Mouse (Mus musculus) cerebellum, postnatal 4 days (tissue): ENCODE measurements around the gene Traf3ip2.

Experiments used
- DNase-seq, 2 experiments: peaks; one replicate each; pipeline ENCODE4 v3.0.0; 2022; ENCODE audit warnings: low spot score in 2 of 2, mixed read lengths in 1 of 2

The Traf3ip2 gene

GRCm38 (mm10) chr10:39600115-39600514 is 12.6 kb upstream of the Traf3ip2 start:
- no peak for DNase-seq

- no peak for DNase-seq
These were observed 11.7 kb upstream of the Traf3ip2 start for GRCm38 (mm10) chr10:39601068-39601467.

GRCm38 (mm10) chr10:39606434-39606833 is 6.3 kb upstream of the Traf3ip2 start:
- DNase-seq = no peak

- no peak for DNase-seq
These were observed 1.5 kb upstream of the Traf3ip2 start for GRCm38 (mm10) chr10:39611234-39611633.

- DNase-seq = no peak
These were observed 603 bp upstream of the Traf3ip2 start for GRCm38 (mm10) chr10:39612131-39612530.

- DNase-seq = peak; percentile 20 to 30
These were observed 476 bp downstream of the Traf3ip2 start for GRCm38 (mm10) chr10:39612989-39613831.

- no peak for DNase-seq
These were observed 1.2 kb downstream of the Traf3ip2 start for GRCm38 (mm10) chr10:39613973-39614372.

GRCm38 (mm10) chr10:39614676-39615075 is 1.9 kb downstream of the Traf3ip2 start:
- peak; percentile 17 to 41 for DNase-seq

- no peak for DNase-seq
These were observed 2.9 kb downstream of the Traf3ip2 start for GRCm38 (mm10) chr10:39615531-39616229.

- no peak for DNase-seq
These were observed 3.5 kb downstream of the Traf3ip2 start for GRCm38 (mm10) chr10:39616230-39616590.

GRCm38 (mm10) chr10:39616626-39617025 is 3.9 kb downstream of the Traf3ip2 start:
- no peak for DNase-seq

- no peak for DNase-seq
These were observed 5.7 kb downstream of the Traf3ip2 start for GRCm38 (mm10) chr10:39618431-39618830.

- DNase-seq = no peak
These were observed 7.9 kb downstream of the Traf3ip2 start for GRCm38 (mm10) chr10:39620626-39621025.

- peak in 1 of 2 experiments; percentile 17 for DNase-seq
These were observed 11.1 kb downstream of the Traf3ip2 start for GRCm38 (mm10) chr10:39623806-39624205.

GRCm38 (mm10) chr10:39624837-39625625 is 12.3 kb downstream of the Traf3ip2 start:
- DNase-seq = no peak

GRCm38 (mm10) chr10:39625626-39626260 is 13.0 kb downstream of the Traf3ip2 start:
- DNase-seq = no peak

- DNase-seq = no peak
These were observed 13.6 kb downstream of the Traf3ip2 start for GRCm38 (mm10) chr10:39626376-39626775.

GRCm38 (mm10) chr10:39628799-39629517 is 16.2 kb downstream of the Traf3ip2 start:
- DNase-seq = no peak

- DNase-seq = peak in 1 of 2 experiments; percentile 22
These were observed 17.2 kb downstream of the Traf3ip2 start for GRCm38 (mm10) chr10:39629746-39630552.

GRCm38 (mm10) chr10:39630811-39631210 is 18.1 kb downstream of the Traf3ip2 start:
- DNase-seq = no peak
